Mouse (Mus musculus): Measurements from ENCODE around the gene Cgref1.

GRCm38 (mm10) chr5:30921256-30922033 is 23.9 kb downstream of the Cgref1 start, which contains the start of gene Khk:
- TF ChIP-seq POLR2A (IDR thresholded peaks at IDR 0.05; ENCODE audit: extremely low read depth, insufficient read depth, low read length) (peak; percentile 65; the same call in 1 of the 2 replicates), CTCF (IDR thresholded peaks at IDR 0.05; ENCODE audit: extremely low read depth, insufficient read depth, low read length) (peak; percentile 60)
